Mouse (Mus musculus): ENCODE data around the gene Gabarapl1.
A peak's percentile ranks its signal among the peaks of the same experiment; 100 is the strongest.

GRCm38 (mm10) chr6:129557298-129558023 is 24.5 kb downstream of the Gabarapl1 start:
- TF ChIP-seq GATA1 (IDR thresholded peaks at IDR 0.05; ENCODE audit: low read length) (no peak), TAL1 (IDR thresholded peaks at IDR 0.05; ENCODE audit: low read length) (0 out of 3 replicates have a peak, but pooled peaks have one; percentile 23)
